Mouse (Mus musculus): ENCODE measurements around the gene Pde4b. TPM values are rescaled to one million over a fixed set of nuclear protein-coding genes. Genes with fewer than 3 reads are reported as not detected.

Pde4b gene
- total and polyA plus RNA-seq, 2 experiments: 8.0 to 10.7 TPM

DNA sequence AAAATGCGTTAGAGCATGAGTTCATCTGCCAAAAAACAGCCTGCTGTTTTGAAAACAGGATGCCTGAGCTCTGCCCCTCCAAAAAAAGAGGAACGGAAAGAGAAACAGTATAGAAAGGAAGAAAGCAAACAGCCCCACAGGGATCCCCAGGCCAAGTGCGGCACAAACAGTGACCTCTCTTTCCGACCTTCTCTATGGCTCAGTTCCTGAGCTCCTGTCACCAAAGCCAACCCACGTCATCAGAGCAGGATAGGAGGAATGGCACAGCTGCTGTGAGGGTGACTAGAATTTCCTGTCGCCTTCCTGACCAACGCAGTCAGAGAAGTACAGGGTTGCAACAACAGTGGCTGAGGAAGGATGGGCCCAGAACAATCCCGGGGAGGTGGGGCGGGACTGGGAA lies 486.9 kb downstream of the Pde4b start:
- peak overlapping the region; percentile 24; the same call in 1 of the 2 replicates for H3K4me3 ChIP-seq (ENCODE audit: insufficient read depth, low read depth, low read length)
- 0 out of 2 replicates have a peak, but pooled peaks cover 1% of the 10 kb centered on the region for H3K36me3 ChIP-seq (ENCODE audit: control insufficient read depth, insufficient read depth, low read length)
- 3% methylated on average over 9 of the region's 9 CpGs for WGBS
- H3K4me1 ChIP-seq (ENCODE audit: control insufficient read depth, insufficient read depth, low read length): peaks cover 32% of the 10 kb centered on the region
- no peak for TF ChIP-seq POLR2A (IDR thresholded peaks at IDR 0.05; ENCODE audit: extremely low read depth, insufficient read depth, low read length)
- TF ChIP-seq CTCF (IDR thresholded peaks at IDR 0.05; ENCODE audit: low read depth, low read length): no peak
- H3K27me3 ChIP-seq (ENCODE audit: control insufficient read depth, insufficient read depth, low read length): no peaks in the 10 kb centered on the region
- H3K9ac ChIP-seq (ENCODE audit: low read depth, low read length): peak overlapping the region; percentile 81
- peak; percentile 95 for DNase-seq (ENCODE audit: extremely low read depth, low read depth, low spot score)
- H3K27ac ChIP-seq (replicated peaks; ENCODE audit: insufficient read depth, low read depth, low read length): peak overlapping the region; percentile 97
- peaks cover 26% of the 10 kb centered on the region; the same call in 1 of the 2 replicates for H3K79me2 ChIP-seq (ENCODE audit: control insufficient read depth, insufficient read depth, low read length)

DNA sequence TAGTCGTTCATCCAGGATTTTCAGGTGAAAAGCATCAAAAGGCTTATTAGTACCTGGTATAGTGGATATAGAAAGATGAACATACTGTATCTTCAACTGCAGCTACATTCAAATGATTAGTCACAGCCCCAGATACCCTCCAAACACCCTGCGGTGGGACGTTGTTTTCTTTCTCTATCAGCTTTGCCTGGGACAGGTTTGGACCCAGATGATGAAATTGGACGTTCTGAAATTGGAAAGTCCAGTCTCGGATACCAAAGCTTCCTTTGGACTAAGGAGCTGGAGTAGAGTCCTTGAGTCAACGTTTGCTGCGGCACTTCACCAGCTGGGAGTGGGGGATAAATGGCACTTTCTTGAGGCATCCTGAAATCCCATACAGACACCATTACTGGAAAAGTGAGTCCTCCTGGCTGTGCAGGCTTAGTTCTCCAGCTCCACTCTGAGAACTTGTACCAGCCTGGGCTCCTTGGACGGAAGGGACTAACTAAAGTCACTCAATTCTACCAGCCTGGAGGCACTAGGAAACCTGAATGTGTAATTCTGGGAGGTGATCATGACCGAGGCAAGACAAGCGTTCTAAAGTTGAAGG lies 487.4 kb downstream of the Pde4b start:
- peaks cover 32% of the 10 kb centered on the region for H3K4me1 ChIP-seq (ENCODE audit: control insufficient read depth, insufficient read depth, low read length)
- H3K27me3 ChIP-seq (ENCODE audit: control insufficient read depth, insufficient read depth, low read length): no peaks in the 10 kb centered on the region
- peaks cover 26% of the 10 kb centered on the region; the same call in 1 of the 2 replicates for H3K79me2 ChIP-seq (ENCODE audit: control insufficient read depth, insufficient read depth, low read length)
- 0 out of 2 replicates have a peak, but pooled peaks cover 1% of the 10 kb centered on the region for H3K36me3 ChIP-seq (ENCODE audit: control insufficient read depth, insufficient read depth, low read length)
- 29% methylated on average over 10 of the region's 10 CpGs for WGBS
- H3K9ac ChIP-seq (ENCODE audit: low read depth, low read length): peak overlapping the region; percentile 14; the same call in 1 of the 2 replicates
- TF ChIP-seq CTCF (IDR thresholded peaks at IDR 0.05; ENCODE audit: low read depth, low read length) (no peak), POLR2A (IDR thresholded peaks at IDR 0.05; ENCODE audit: extremely low read depth, insufficient read depth, low read length) (no peak)
- peak overlapping the region; percentile 97 for H3K27ac ChIP-seq (replicated peaks; ENCODE audit: insufficient read depth, low read depth, low read length)
- H3K4me3 ChIP-seq (ENCODE audit: insufficient read depth, low read depth, low read length): no peak overlapping the region
- DNase-seq (ENCODE audit: extremely low read depth, low read depth, low spot score): peak; percentile 73

DNA sequence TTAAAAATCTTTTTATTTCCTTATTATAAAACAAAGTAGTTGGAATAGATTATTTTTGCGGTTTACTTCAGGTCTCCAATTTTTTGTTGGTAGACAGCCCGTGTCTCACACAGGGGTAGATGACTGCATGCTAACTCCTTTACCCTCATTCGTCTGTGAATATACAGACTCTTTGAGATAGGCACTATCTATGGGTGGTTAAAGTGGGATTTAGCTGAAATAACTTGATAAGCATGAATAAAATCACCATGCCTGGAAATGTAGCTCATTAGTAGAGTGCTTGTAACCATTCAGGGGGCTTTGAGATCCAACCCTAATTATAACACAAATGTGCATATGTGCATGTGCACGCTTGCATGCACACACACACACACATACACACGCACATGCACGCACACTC lies 488.8 kb downstream of the Pde4b start:
- Histone ChIP-seq H3K4me1 (ENCODE audit: control insufficient read depth, insufficient read depth, low read length) (peaks cover 35% of the 10 kb centered on the region), H3K9ac (ENCODE audit: low read depth, low read length) (no peak overlapping the region), H3K27me3 (ENCODE audit: control insufficient read depth, insufficient read depth, low read length) (no peaks in the 10 kb centered on the region), H3K4me3 (ENCODE audit: insufficient read depth, low read depth, low read length) (no peak overlapping the region), H3K36me3 (ENCODE audit: control insufficient read depth, insufficient read depth, low read length) (0 out of 2 replicates have a peak, but pooled peaks cover 1% of the 10 kb centered on the region), H3K27ac (replicated peaks; ENCODE audit: insufficient read depth, low read depth, low read length) (no peak overlapping the region), H3K79me2 (ENCODE audit: control insufficient read depth, insufficient read depth, low read length) (peaks cover 31% of the 10 kb centered on the region; the same call in 1 of the 2 replicates)
- WGBS: 94% methylated on average over 6 of the region's 6 CpGs
- no peak for DNase-seq (ENCODE audit: extremely low read depth, low read depth, low spot score)
- no peak for TF ChIP-seq CTCF (IDR thresholded peaks at IDR 0.05; ENCODE audit: low read depth, low read length)
- no peak for TF ChIP-seq POLR2A (IDR thresholded peaks at IDR 0.05; ENCODE audit: extremely low read depth, insufficient read depth, low read length)

DNA sequence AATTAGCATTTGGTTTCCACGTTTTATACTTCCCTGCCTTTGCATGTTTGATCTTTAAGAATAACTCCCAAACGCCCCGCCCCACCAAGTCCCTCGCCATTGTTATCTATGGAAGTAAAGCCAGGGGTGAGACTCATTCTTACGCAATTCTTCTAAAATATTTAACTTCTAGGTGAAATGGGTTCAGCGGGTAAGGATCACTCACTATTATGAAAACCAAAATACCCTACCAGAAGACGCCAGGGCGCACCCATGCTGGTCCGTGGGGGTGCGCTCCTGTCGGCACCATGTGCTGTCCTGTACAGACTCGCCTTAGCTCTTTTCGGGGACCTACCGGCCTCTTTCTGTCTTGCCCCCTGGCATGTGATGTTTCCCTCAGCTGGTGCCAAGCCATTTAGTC lies 490.3 kb downstream of the Pde4b start:
- peaks cover 34% of the 10 kb centered on the region; the same call in 1 of the 2 replicates for H3K79me2 ChIP-seq (ENCODE audit: control insufficient read depth, insufficient read depth, low read length)
- WGBS: 14% methylated on average over 14 of the region's 14 CpGs
- H3K27me3 ChIP-seq (ENCODE audit: control insufficient read depth, insufficient read depth, low read length): no peaks in the 10 kb centered on the region
- H3K9ac ChIP-seq (ENCODE audit: low read depth, low read length): peak overlapping the region; percentile 58
- peak overlapping the region; percentile 2; the same call in 1 of the 2 replicates for H3K4me3 ChIP-seq (ENCODE audit: insufficient read depth, low read depth, low read length)
- H3K4me1 ChIP-seq (ENCODE audit: control insufficient read depth, insufficient read depth, low read length): peaks cover 34% of the 10 kb centered on the region
- H3K27ac ChIP-seq (replicated peaks; ENCODE audit: insufficient read depth, low read depth, low read length): peak overlapping the region; percentile 76
- peak; percentile 92 for DNase-seq (ENCODE audit: extremely low read depth, low read depth, low spot score)
- TF ChIP-seq CTCF (IDR thresholded peaks at IDR 0.05; ENCODE audit: low read depth, low read length) (no peak), POLR2A (IDR thresholded peaks at IDR 0.05; ENCODE audit: extremely low read depth, insufficient read depth, low read length) (no peak)
- H3K36me3 ChIP-seq (ENCODE audit: control insufficient read depth, insufficient read depth, low read length): 0 out of 2 replicates have a peak, but pooled peaks cover 1% of the 10 kb centered on the region

DNA sequence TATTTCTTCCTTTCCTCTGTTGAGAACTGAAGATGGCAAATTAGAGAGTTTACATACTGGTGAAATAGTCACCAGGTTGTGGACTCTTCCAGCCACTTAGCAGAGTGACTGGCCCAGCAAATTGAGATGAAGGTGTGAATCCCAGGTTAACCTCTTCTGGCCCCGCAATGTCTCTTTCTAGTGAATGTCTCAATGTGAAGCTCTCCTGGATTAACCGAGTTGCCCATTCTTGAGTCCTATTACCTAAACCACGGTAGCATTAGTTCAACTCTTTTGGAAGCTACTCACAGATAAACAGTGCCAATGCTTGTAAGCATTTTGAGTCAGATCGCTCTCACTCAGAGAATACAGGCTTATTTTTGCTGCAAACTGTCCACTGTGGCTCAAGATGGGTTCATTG lies 491.7 kb downstream of the Pde4b start:
- 33% methylated on average over 4 of the region's 4 CpGs for whole genome bisulfite sequencing
- Histone ChIP-seq H3K9ac (ENCODE audit: low read depth, low read length) (no peak overlapping the region), H3K27ac (replicated peaks; ENCODE audit: insufficient read depth, low read depth, low read length) (no peak overlapping the region), H3K27me3 (ENCODE audit: control insufficient read depth, insufficient read depth, low read length) (no peaks in the 10 kb centered on the region), H3K4me1 (ENCODE audit: control insufficient read depth, insufficient read depth, low read length) (peaks cover 27% of the 10 kb centered on the region), H3K4me3 (ENCODE audit: insufficient read depth, low read depth, low read length) (no peak overlapping the region), H3K36me3 (ENCODE audit: control insufficient read depth, insufficient read depth, low read length) (0 out of 2 replicates have a peak, but pooled peaks cover 1% of the 10 kb centered on the region), H3K79me2 (ENCODE audit: control insufficient read depth, insufficient read depth, low read length) (peaks cover 32% of the 10 kb centered on the region; the same call in 1 of the 2 replicates)
- TF ChIP-seq CTCF (IDR thresholded peaks at IDR 0.05; ENCODE audit: low read depth, low read length) (no peak), POLR2A (IDR thresholded peaks at IDR 0.05; ENCODE audit: extremely low read depth, insufficient read depth, low read length) (no peak)
- peak; percentile 64 for DNase-seq (ENCODE audit: extremely low read depth, low read depth, low spot score)

DNA sequence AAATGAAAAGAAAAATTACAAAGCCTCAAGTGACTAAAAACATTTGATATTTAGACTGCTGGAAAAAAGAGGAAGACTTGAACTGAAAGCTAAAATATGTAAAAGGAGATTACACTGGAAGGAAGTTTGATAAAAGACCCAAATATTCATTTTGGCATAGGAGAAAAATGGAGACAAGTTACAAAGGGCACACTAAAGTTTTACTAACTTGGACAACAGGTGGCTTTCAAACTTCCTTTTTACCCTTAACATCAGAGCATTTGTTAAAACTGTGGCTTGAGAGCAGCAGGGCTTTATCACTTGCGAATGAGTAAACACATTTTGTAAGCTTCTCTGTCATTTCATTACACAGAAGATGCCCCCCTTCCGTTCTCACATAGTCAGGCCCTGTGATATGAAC lies 492.4 kb downstream of the Pde4b start:
- H3K4me1 ChIP-seq (ENCODE audit: control insufficient read depth, insufficient read depth, low read length): peaks cover 29% of the 10 kb centered on the region
- H3K27ac ChIP-seq (replicated peaks; ENCODE audit: insufficient read depth, low read depth, low read length): no peak overlapping the region
- H3K27me3 ChIP-seq (ENCODE audit: control insufficient read depth, insufficient read depth, low read length): no peaks in the 10 kb centered on the region
- 0 out of 2 replicates have a peak, but pooled peaks cover 1% of the 10 kb centered on the region for H3K36me3 ChIP-seq (ENCODE audit: control insufficient read depth, insufficient read depth, low read length)
- TF ChIP-seq CTCF (IDR thresholded peaks at IDR 0.05; ENCODE audit: low read depth, low read length): no peak
- TF ChIP-seq POLR2A (IDR thresholded peaks at IDR 0.05; ENCODE audit: extremely low read depth, insufficient read depth, low read length): no peak
- WGBS: 18% methylated on average over 2 of the region's 2 CpGs
- H3K9ac ChIP-seq (ENCODE audit: low read depth, low read length): no peak overlapping the region
- no peak for DNase-seq (ENCODE audit: extremely low read depth, low read depth, low spot score)
- no peak overlapping the region for H3K4me3 ChIP-seq (ENCODE audit: insufficient read depth, low read depth, low read length)
- peaks cover 32% of the 10 kb centered on the region; the same call in 1 of the 2 replicates for H3K79me2 ChIP-seq (ENCODE audit: control insufficient read depth, insufficient read depth, low read length)
